Mouse (Mus musculus) erythroblast, embryonic 14.5 days (primary cell): Measurements from ENCODE around the gene Fignl2.

Experiments
- GATA1 ChIP-seq: IDR thresholded peaks from 2 replicates; pipeline ENCODE4 v1.6.1; 2012; ENCODE audit warnings: low read length, inconsistent platforms, mixed read lengths
- TAL1 ChIP-seq: IDR thresholded peaks from 3 replicates; pipeline ENCODE4 v1.6.1; 2012; ENCODE audit warnings: low read length, inconsistent platforms, mixed read lengths

DNA sequence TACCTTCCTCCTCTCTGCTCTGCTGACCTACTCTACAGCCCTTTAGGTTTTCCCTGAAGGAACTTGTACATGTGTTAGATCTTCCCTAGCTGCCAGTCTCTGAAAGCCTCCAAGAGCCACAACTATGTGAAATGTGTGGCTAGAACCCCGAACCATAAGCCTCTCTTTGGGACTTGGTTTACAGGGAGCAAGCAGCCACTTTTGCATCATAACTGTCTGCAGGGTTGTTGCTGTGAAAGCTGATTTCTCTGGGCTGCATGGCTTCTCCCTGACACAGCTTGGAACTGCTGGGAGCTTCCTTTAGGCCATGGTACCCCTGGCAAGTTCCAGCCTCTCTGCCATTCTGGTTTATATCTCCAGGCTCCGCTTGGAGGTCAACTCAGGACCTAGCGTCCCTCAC, 75.9 kb downstream of the Fignl2 start:
- TF ChIP-seq GATA1 (no peak), TAL1 (no peak)
